Mouse (Mus musculus) testis, adult 2 months (tissue): ENCODE measurements around the gene Tesk2.

Experiments used
- CTCF ChIP-seq: fragments of 200-500 bp; IDR thresholded peaks from 2 replicates; pipeline ENCODE4 v1.5.1; 2012; ENCODE audit warnings: low read depth, mild to moderate bottlenecking, inconsistent platforms, low read length, moderate library complexity; ENCODE audit not compliant: control insufficient read depth, insufficient read depth, insufficient replicate concordance
- POLR2A ChIP-seq: fragments of 200-500 bp; IDR thresholded peaks from 2 replicates; pipeline ENCODE4 v1.6.1; 2012; ENCODE audit warnings: low read depth, mild to moderate bottlenecking, inconsistent platforms, low read length, moderate library complexity; ENCODE audit not compliant: control insufficient read depth

DNA sequence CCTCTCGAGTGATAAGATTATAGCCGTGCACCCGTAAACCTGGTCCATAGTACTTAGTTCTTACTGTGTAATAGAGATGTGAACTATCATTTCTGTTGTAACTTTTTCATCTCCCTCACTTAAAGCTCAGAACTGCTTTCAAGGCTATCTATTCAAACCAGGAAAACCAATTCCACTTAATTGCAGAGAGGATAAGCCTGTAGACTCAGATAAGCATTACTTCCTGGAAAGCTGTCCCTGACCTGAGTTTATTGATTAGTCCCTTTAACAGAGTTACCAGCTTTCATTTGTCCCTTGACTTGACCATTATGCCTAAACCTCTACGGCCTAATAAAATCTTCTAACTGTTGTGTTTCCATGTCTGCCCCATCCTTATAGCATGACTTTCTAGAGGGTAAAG lies 36.8 kb upstream of the Tesk2 start:
- TF ChIP-seq CTCF: no peak
- no peak for TF ChIP-seq POLR2A
